Mouse (Mus musculus): ENCODE results near the gene 4930469K13Rik.
"Not testable (repeated sequence)": the region's sequence is repeated elsewhere in the genome, so short reads cannot be mapped to it uniquely, and the experiment has no call there.

DNA sequence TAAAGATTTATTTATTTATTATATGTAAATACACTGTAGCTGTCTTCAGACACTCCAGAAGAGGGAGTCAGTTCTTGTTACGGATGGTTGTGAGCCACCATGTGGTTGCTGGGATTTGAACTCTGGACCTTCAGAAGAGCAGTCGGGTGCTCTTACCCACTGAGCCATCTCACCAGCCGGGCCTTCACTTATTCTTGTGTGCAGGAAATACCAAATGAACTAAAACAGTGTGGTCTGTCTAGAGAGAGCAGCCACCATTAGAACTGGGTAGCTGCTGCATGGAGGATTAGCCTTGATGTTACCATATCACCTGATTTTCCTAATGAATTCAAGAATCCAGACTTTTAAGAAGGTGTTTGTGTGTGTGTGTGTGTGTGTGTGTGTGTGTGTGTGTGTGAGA lies 27.4 kb upstream of the 4930469K13Rik start:
- not testable (repeated sequence) for TF ChIP-seq POLR2A (IDR thresholded peaks at IDR 0.05; ENCODE audit: control insufficient read depth, extremely low read depth, insufficient read depth, low read length, poor library complexity); CTCF (IDR thresholded peaks at IDR 0.05; ENCODE audit: borderline replicate concordance, control insufficient read depth, extremely low read depth, insufficient read depth, low read length, poor library complexity)
